Comparison of ENCODE assay signal across 14 mouse cellular contexts in genomic region chr2:12198699-12199098, GRCm38 (mm10).
"Had no signal": no experiment of that assay in that cellular context is flagged by ENCODE, and none has a peak within 500 bp of the region (broad histone marks: within the 10 kb centered on the region; RNA-seq: fewer than 3 reads in every experiment).

No protein-coding gene starts in this region.

- H3K36me3 ChIP-seq: liver, embryonic 12.5 days; midbrain, embryonic 10.5 days; neural tube, embryonic 15.5 days had no signal

- H3K27ac ChIP-seq: left cerebral cortex, adult 2 months; liver, embryonic 12.5 days; midbrain, embryonic 10.5 days; neural tube, embryonic 15.5 days; stomach, postnatal 0 days had no signal

- H3K4me3 ChIP-seq: left cerebral cortex, adult 2 months; liver, embryonic 12.5 days; midbrain, embryonic 10.5 days; myocyte; neural tube, embryonic 15.5 days had no signal

- H3K4me2 ChIP-seq: liver, embryonic 12.5 days; neural tube, embryonic 15.5 days had no signal

- ATAC-seq: intestine, postnatal 0 days; liver, embryonic 12.5 days had no signal

- H3K9ac ChIP-seq: liver, embryonic 12.5 days; neural tube, embryonic 15.5 days had no signal

- H3K4me1 ChIP-seq: liver, embryonic 12.5 days; midbrain, embryonic 10.5 days; neural tube, embryonic 15.5 days had no signal

- H3K27me3 ChIP-seq: liver, embryonic 12.5 days; neural tube, embryonic 15.5 days had no signal

- H3K9me3 ChIP-seq: liver, embryonic 12.5 days; midbrain, embryonic 10.5 days; neural tube, embryonic 15.5 days had no signal

- DNase-seq: kidney, adult 8-10 months; kidney, postnatal 25 days; lung, postnatal 36 days; midbrain, embryonic 14.5 days; right cerebral cortex, adult 18-20 months; right cerebral cortex, postnatal 25 days; thymus, postnatal 4 days had no signal
